Mouse (Mus musculus) mouse embryonic stem cell (cell line): Measurements from ENCODE around the gene Zfp704.

Experiments used
- in situ Hi-C, 2 experiments: fragments of 300-500 bp; cut with MboI; formaldehyde crosslinking; loops; 1 replicate in 1 of 2; 3 replicates in 1 of 2; pipeline ENCODE4 v1.14.3; 2019 to 2020; ENCODE audit warnings: low sequenced_read_pairs in 2 of 2, low pct_unique_long_range_greater_than_20kb in 1 of 2, mixed read lengths in 1 of 2; ENCODE audit not compliant: unreplicated experiment in 1 of 2

Zfp704 gene

GRCm38 (mm10) chr3:9407119-9407546, 202.8 kb downstream of the Zfp704 start:
- in situ Hi-C loops = loop anchor here (25.0 kb wide), 3 partner anchors 280 to 880 kb away; no protein-coding TSS in a partner anchor

- in situ Hi-C loops = loop anchor here (25.0 kb wide), 3 partner anchors 282 to 882 kb away; no protein-coding TSS in a partner anchor
These were observed 204.5 kb downstream of the Zfp704 start for GRCm38 (mm10) chr3:9405341-9405740.

- in situ Hi-C loops = loop anchor here (25.0 kb wide), 3 partner anchors 284 to 884 kb away; no protein-coding TSS in a partner anchor
These were observed 206.4 kb downstream of the Zfp704 start for GRCm38 (mm10) chr3:9403255-9404050.

- in situ Hi-C loops = loop anchor here (25.0 kb wide), 3 partner anchors 284 to 884 kb away; no protein-coding TSS in a partner anchor
These were observed 207.0 kb downstream of the Zfp704 start for GRCm38 (mm10) chr3:9402836-9403235.

- in situ Hi-C loops = loop anchor here (25.0 kb wide), 3 partner anchors 285 to 885 kb away; no protein-coding TSS in a partner anchor
These were observed 207.5 kb downstream of the Zfp704 start for GRCm38 (mm10) chr3:9402345-9402744.

- in situ Hi-C loops = loop anchor here (25.0 kb wide), 3 partner anchors 286 to 886 kb away; no protein-coding TSS in a partner anchor
These were observed 208.2 kb downstream of the Zfp704 start for GRCm38 (mm10) chr3:9401685-9402084.

GRCm38 (mm10) chr3:9400886-9401221, 209.0 kb downstream of the Zfp704 start:
- in situ Hi-C loops = loop anchor here (25.0 kb wide), 3 partner anchors 286 to 886 kb away; no protein-coding TSS in a partner anchor

- in situ Hi-C loops = loop anchor here (25.0 kb wide), 3 partner anchors 287 to 887 kb away; no protein-coding TSS in a partner anchor
These were observed 209.5 kb downstream of the Zfp704 start for GRCm38 (mm10) chr3:9400201-9400885.

GRCm38 (mm10) chr3:9398271-9398670, 211.6 kb downstream of the Zfp704 start:
- in situ Hi-C loops = loop anchor here in 1 of 2 experiments (10.0 to 25.0 kb wide), 3 partner anchors 217 to 539 kb away; partner anchors contain the start of gene Zfp704
